Mouse (Mus musculus) induced T-regulatory cell, adult 2 months (primary cell): ENCODE results near the gene Scamp5.

ENCODE experiments used
- DNase-seq: peaks from one replicate; pipeline ENCODE4 v3.0.0-alpha.2; 2012; ENCODE audit warnings: low read depth

Gene Scamp5

DNA sequence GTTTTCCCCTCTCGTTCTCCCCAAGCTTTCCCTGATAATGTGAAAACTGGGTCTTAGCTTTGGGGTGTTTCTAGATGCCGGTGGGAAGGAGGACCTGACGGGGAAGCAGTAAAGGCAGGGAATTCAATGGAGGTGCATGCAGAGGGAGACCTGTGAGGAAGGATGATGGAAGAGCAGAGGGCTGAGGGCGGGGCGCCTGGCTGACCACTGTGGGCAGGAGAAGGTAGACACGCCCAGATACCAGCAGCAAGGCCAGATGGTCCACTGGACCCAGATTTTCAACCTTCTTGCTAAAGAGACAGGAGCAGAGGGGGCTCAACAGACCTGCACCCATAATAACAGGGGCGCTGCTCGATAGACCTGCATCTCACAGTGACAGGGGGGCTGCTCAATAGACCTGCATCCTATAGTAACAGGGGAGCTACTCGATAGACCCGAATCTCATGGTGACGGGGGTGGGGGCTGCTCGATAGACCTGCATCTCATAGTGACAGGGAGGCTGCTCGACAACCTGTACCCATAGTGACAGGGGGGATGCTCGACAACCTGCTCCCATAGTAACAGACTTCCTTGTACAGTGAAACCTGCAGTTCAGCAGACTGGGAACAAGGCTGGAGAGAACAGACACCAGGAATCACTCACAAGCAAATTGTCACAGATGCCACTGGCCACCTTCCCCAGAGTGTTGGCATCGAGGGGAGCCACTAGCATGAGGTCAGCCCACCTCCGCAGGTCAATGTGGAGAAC, 48.2 kb downstream of the Scamp5 start:
- DNase-seq: no peak

DNA sequence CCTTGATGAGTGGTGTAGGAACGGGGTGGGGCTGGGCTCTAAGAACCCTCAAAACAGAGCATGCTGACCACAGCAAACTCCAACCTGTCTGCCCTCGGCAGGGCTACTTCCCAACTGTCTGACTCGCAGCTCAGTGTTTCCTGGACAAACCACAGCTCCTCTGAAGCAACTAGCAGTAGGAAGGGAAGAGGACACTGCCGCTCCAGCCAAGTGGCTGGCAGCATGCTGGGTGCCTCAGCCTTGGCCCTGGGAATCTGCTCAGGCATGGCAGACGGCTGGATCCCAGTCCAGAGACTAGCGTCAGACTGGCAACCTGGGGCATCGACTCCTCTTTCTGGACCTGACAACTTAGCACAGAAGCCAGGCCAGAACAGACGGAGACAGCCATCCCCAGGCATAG, 50.5 kb downstream of the Scamp5 start:
- DNase-seq: no peak

DNA sequence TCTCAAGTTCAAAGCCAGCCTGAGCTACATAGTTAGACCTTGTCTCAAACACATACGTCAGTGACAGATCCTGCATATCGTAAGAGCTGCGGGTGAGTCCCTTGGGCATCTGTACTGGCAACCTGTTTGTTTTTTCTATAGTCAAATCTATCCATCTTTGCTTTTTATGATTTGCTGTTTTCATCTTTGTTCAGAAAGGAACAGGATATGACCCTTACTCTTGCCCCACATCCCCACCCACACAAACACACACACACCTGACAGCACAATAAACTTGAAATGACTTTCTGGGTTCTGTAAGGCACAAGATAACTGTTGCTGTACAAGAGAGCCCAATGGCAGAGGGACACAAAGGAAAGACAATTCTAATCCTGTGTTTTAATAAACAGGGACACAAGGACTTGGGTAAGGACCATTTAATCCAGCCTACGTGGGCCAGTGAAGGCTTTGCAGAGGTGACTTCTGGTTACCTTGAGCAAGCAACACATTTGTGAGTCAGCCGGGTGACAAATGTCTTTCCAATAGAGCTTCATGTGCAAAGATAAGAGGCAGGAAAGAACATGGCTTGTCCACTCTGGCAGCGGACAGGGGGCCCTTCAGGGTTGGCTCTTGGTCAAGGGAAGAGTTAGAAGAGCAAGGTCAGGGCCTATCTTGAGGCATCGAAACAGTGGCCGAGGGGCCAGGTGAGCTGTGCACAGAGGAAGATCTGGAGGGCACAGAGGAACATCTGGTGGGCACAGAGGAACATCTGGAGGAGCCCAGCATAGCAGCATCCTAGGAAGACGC, 60.5 kb downstream of the Scamp5 start:
- DNase-seq: peak; percentile 47

DNA sequence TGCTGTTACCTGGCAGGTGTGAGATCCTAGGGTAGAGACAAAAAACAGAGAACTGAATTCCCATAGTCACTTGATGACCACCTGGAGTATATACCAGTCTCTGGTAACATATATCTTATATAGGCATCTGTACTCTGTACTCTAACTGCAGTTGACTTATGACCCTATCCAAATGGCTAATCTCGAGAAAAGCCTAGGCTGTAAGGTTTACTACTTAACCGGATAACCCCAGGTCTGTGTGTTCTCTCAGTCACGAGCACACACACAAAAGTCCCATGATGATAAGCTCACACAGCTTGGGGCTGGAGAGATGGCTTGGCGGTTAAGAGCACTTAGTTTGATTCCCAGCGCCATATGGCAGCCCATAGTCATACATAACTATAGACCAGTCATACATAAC, 61.5 kb downstream of the Scamp5 start:
- no peak for DNase-seq

DNA sequence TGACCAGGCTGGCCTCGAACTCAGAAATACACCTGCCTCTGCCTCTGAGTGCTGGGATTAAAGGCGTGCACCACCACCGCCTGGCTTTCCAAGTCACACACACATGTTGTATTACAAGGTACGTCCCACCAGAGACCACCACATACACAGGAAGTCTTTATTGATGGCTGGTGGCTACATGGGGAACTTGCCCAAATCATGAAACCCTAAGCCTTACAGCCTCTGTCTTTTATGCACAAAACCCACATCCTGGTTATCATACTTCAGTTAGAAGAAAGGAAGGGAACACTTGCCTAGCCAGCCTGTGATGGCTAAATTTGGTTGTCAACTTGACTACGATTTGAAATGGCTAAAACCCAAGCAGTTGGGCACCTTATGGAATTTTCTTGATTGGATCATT, 63.8 kb downstream of the Scamp5 start:
- peak; percentile 49 for DNase-seq

DNA sequence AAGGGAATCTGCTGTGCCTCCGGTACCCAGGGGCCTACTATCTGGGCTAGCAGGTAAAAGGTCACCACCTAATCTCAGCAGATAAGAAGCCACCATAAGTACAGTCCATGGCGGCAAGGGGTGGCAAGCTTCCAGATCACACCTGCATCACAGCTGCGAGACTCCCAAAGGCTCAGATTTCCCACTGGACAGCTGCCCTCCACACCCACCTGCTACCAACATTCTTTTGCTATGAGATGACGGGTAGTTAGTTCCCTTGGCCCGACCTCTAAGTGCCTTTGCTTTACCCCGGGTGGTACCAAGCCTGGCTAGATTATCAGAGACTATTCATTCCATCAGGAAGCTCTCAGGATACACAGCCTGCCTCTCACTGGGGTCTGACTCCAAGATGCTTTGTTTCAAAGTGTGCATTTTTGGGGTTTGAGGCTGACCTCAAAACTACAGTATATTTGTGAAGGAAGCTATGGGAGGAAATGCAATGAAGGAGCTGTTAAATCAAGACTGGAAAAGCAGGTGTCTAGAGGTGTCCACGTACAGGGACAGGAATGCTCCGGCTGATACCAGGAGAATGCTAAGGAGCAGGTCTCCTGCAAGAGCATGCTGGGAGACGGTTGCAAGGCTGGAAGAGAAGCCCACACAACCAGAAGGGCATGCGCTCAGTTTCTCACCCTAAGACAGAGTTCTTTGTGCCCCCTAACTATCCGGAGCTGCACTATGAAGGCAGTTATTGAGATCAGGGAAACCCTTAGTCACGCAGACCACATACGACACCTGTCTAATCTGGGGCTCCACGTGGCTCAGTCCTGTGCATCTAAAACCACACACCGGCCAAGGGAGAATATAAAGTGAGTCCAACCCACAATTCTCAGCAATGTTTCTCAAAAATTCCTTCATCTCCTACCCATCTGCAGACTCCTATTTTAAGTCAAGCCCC, 65.3 kb downstream of the Scamp5 start:
- DNase-seq: no peak

DNA sequence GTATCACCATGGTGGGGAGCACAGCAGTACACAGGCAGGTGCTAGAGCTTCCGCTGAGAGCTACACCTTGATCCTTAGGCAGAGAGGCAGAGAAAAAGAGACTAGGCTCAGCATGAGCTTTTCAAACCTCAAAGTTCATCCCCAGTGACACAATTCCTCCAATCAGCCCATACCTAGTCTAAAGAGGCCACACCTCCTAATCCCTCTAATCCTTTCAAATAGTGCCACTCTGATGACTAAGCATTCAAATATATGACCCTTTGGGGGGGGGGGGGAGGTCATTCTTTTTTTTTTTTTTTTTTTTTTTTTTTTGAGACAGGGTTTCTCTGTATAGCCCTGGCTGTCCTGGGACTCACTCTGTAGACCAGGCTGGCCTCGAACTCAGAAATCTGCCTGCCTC, 69.1 kb downstream of the Scamp5 start:
- no peak for DNase-seq

DNA sequence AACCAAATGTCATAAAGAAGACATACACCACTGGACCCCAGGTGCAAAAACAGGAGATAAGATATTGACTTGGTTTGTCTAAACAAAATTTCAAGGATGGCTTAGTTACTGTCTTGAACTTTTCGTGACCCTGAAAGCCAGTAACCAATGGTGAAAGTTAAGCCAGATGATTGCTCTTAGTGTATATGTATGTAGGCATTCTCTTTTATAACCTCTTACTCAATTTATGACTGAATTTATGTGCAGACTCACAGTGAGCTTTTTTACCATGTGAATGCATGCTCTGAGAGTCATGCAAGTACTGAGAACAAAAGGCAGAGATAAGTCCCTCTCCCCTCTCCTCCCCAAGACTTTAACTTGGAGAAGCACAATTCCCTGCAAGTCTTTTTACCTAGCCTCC, 75.0 kb downstream of the Scamp5 start:
- no peak for DNase-seq
